Mouse (Mus musculus): ENCODE data around the gene Rnf222. TPM values are rescaled to one million over a fixed set of nuclear protein-coding genes. Genes with fewer than 3 reads are reported as not detected.

Rnf222 gene
- 0.05 TPM in 1 of 2 replicates, not detected in the other for polyA plus RNA-seq (2014; fragmentation: Nextera tagmentation; extraction: Ambion mirVana)

DNA sequence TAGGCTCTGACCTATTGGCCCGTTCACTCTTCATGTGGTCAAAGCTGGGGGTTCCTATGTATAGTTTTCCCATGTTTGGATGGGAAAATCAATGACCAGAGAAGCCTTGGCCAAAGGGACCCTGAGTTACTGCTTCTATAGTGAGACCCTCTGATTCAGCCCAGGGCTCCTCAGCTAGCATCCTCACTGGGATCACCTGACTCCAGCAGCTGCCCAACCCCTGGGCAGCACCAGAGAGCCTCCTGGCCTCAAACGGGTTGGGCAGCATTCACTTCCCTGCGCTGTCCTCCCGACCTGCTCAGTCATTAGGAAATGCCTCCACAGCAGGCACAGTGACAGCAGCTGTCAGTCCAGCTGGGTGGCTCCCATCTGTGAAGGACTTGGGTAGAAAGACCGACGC, at the start of gene Rnf222:
Gene Rnf222 (plus strand): TSS at position 301 of the 400 bp plus-strand sequence.
- H3K9ac ChIP-seq (ENCODE audit: low read length) = no peak within 1 kb of the TSS
- no peaks in the 10 kb centered on the region for H3K9me3 ChIP-seq (ENCODE audit: control insufficient read depth, low read length)
- no peaks in the 10 kb centered on the region for H3K27me3 ChIP-seq (ENCODE audit: control insufficient read depth, insufficient read depth, low read length)
- no peak within 1 kb of the TSS for H3K4me3 ChIP-seq (ENCODE audit: control insufficient read depth in 1 of 2, insufficient read depth in 1 of 2, low read depth in 1 of 2, low read length in 2 of 2)
- H3K27ac ChIP-seq (replicated peaks in 1 of 2; ENCODE audit: control insufficient read depth in 1 of 2, insufficient read depth in 1 of 2, low read depth in 2 of 2, low read length in 2 of 2) = no peak within 1 kb of the TSS
- H3K4me2 ChIP-seq (ENCODE audit: low read length) = no peak within 1 kb of the TSS
- 34% methylated on average over 6 of the region's 6 CpGs for WGBS
- ATAC-seq (ENCODE audit: insufficient number of reproducible peaks, insufficient read depth, low FRiP score, low read depth) = no peak
- peaks cover 2 to 11% of the 10 kb centered on the region in 2 experiments; a peak in 2 of 4 replicates for H3K4me1 ChIP-seq (ENCODE audit: control insufficient read depth in 2 of 2, insufficient read depth in 2 of 2, low read length in 2 of 2)
- H3K36me3 ChIP-seq (ENCODE audit: control insufficient read depth, insufficient read depth, low read length) = no peaks in the 10 kb centered on the region

DNA sequence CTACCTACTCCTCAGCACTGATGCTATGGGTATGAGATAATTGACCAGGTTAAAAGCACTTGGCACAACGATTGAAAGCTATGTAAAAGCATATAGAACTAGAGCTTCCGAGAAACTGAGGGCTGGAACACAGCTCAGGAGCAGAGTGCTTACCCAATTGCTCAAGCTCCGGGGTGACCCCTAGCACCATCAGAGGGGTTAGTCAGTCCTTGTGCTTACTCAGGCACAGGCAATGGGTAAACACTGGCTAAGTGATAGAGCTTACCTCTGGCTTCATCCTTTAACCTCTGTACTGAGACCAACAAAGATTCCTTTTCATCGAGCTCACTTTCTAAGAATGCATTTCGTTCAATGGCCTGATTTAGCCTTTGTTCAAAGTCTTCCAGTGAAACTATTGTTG, 48.7 kb upstream of the Rnf222 start:
- H3K9me3 ChIP-seq (ENCODE audit: control insufficient read depth, low read length) = no peaks in the 10 kb centered on the region
- peaks cover 83% of the 10 kb centered on the region for H3K36me3 ChIP-seq (ENCODE audit: control insufficient read depth, insufficient read depth, low read length)
- H3K9ac ChIP-seq (ENCODE audit: low read length) = no peak overlapping the region
- H3K4me1 ChIP-seq (ENCODE audit: control insufficient read depth in 2 of 2, insufficient read depth in 2 of 2, low read length in 2 of 2) = no peaks in the 10 kb centered on the region
- H3K27me3 ChIP-seq (ENCODE audit: control insufficient read depth, insufficient read depth, low read length) = no peaks in the 10 kb centered on the region
- H3K4me2 ChIP-seq (ENCODE audit: low read length) = no peak overlapping the region
- H3K27ac ChIP-seq (replicated peaks in 1 of 2; ENCODE audit: control insufficient read depth in 1 of 2, insufficient read depth in 1 of 2, low read depth in 2 of 2, low read length in 2 of 2) = no peak overlapping the region
- H3K4me3 ChIP-seq (ENCODE audit: control insufficient read depth in 1 of 2, insufficient read depth in 1 of 2, low read depth in 1 of 2, low read length in 2 of 2) = no peak overlapping the region
- ATAC-seq (ENCODE audit: insufficient number of reproducible peaks, insufficient read depth, low FRiP score, low read depth) = no peak
- 83% methylated on average over 5 of the region's 5 CpGs for WGBS

DNA sequence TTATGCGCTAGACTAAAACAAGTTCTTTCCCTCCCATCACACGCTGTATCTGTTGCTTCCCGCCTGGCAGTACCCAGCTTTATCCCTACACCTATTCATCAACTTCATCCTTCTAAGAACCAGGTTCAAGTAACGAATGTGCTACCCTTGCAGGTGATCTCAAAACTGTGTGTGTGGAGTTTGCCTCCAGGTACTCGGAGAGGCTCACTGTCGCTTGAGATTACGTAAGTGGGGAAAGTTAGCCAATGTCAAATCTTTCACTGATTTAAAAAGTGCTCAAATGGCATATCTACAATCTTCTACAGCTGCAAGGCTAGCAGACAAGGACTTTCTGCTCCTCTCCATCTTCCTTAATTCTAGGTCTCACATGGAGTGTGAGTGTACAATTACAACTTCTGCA, 37.5 kb upstream of the Rnf222 start:
- ATAC-seq (ENCODE audit: insufficient number of reproducible peaks, insufficient read depth, low FRiP score, low read depth) = no peak
- Histone ChIP-seq H3K9ac (ENCODE audit: low read length) (peak overlapping the region; percentile 97; the same call in 1 of the 2 replicates), H3K4me3 (ENCODE audit: control insufficient read depth in 1 of 2, insufficient read depth in 1 of 2, low read depth in 1 of 2, low read length in 2 of 2) (peak overlapping the region in 1 of 2 experiments; percentile 89; a peak in 1 of 4 replicates), H3K4me2 (ENCODE audit: low read length) (peak overlapping the region; percentile 72), H3K36me3 (ENCODE audit: control insufficient read depth, insufficient read depth, low read length) (no peaks in the 10 kb centered on the region), H3K27ac (replicated peaks in 1 of 2; ENCODE audit: control insufficient read depth in 1 of 2, insufficient read depth in 1 of 2, low read depth in 2 of 2, low read length in 2 of 2) (no peak overlapping the region), H3K4me1 (ENCODE audit: control insufficient read depth in 2 of 2, insufficient read depth in 2 of 2, low read length in 2 of 2) (peaks cover 10 to 30% of the 10 kb centered on the region in 2 experiments), H3K9me3 (ENCODE audit: control insufficient read depth, low read length) (no peaks in the 10 kb centered on the region), H3K27me3 (ENCODE audit: control insufficient read depth, insufficient read depth, low read length) (no peaks in the 10 kb centered on the region)
- 80% methylated on average over 7 of the region's 7 CpGs for WGBS

GRCm38 (mm10) chr11:68851644-68852485, 36.5 kb upstream of the Rnf222 start:
- peak overlapping the region; percentile 97 for H3K9ac ChIP-seq (ENCODE audit: low read length)
- H3K4me1 ChIP-seq (ENCODE audit: control insufficient read depth in 2 of 2, insufficient read depth in 2 of 2, low read length in 2 of 2) = peaks cover 10 to 28% of the 10 kb centered on the region in 2 experiments
- H3K27ac ChIP-seq (replicated peaks in 1 of 2; ENCODE audit: control insufficient read depth in 1 of 2, insufficient read depth in 1 of 2, low read depth in 2 of 2, low read length in 2 of 2) = peak overlapping the region; percentile 92 to 98
- 2% methylated on average over 13 of the region's 13 CpGs for WGBS
- H3K36me3 ChIP-seq (ENCODE audit: control insufficient read depth, insufficient read depth, low read length) = no peaks in the 10 kb centered on the region
- H3K9me3 ChIP-seq (ENCODE audit: control insufficient read depth, low read length) = no peaks in the 10 kb centered on the region
- no peaks in the 10 kb centered on the region for H3K27me3 ChIP-seq (ENCODE audit: control insufficient read depth, insufficient read depth, low read length)
- peak overlapping the region; percentile 76 to 89 for H3K4me3 ChIP-seq (ENCODE audit: control insufficient read depth in 1 of 2, insufficient read depth in 1 of 2, low read depth in 1 of 2, low read length in 2 of 2)
- peak overlapping the region; percentile 72 for H3K4me2 ChIP-seq (ENCODE audit: low read length)
- ATAC-seq (ENCODE audit: insufficient number of reproducible peaks, insufficient read depth, low FRiP score, low read depth) = no peak

GRCm38 (mm10) chr11:68852486-68852901, 35.9 kb upstream of the Rnf222 start:
- under 1% methylated on average over 35 of the region's 36 CpGs for WGBS
- H3K36me3 ChIP-seq (ENCODE audit: control insufficient read depth, insufficient read depth, low read length) = no peaks in the 10 kb centered on the region
- no peaks in the 10 kb centered on the region for H3K27me3 ChIP-seq (ENCODE audit: control insufficient read depth, insufficient read depth, low read length)
- H3K9me3 ChIP-seq (ENCODE audit: control insufficient read depth, low read length) = no peaks in the 10 kb centered on the region
- peaks cover 10 to 26% of the 10 kb centered on the region in 2 experiments for H3K4me1 ChIP-seq (ENCODE audit: control insufficient read depth in 2 of 2, insufficient read depth in 2 of 2, low read length in 2 of 2)
- ATAC-seq (ENCODE audit: insufficient number of reproducible peaks, insufficient read depth, low FRiP score, low read depth) = peak; percentile 58
- peak overlapping the region; percentile 72 for H3K4me2 ChIP-seq (ENCODE audit: low read length)
- peak overlapping the region; percentile 97 for H3K9ac ChIP-seq (ENCODE audit: low read length)
- peak overlapping the region; percentile 76 to 89 for H3K4me3 ChIP-seq (ENCODE audit: control insufficient read depth in 1 of 2, insufficient read depth in 1 of 2, low read depth in 1 of 2, low read length in 2 of 2)
- peak overlapping the region; percentile 92 to 98 for H3K27ac ChIP-seq (replicated peaks in 1 of 2; ENCODE audit: control insufficient read depth in 1 of 2, insufficient read depth in 1 of 2, low read depth in 2 of 2, low read length in 2 of 2)

- Histone ChIP-seq H3K9me3 (ENCODE audit: control insufficient read depth, low read length) (no peaks in the 10 kb centered on the region), H3K9ac (ENCODE audit: low read length) (peak overlapping the region; percentile 97), H3K27me3 (ENCODE audit: control insufficient read depth, insufficient read depth, low read length) (no peaks in the 10 kb centered on the region), H3K4me1 (ENCODE audit: control insufficient read depth in 2 of 2, insufficient read depth in 2 of 2, low read length in 2 of 2) (peaks cover 10 to 26% of the 10 kb centered on the region in 2 experiments), H3K4me3 (ENCODE audit: control insufficient read depth in 1 of 2, insufficient read depth in 1 of 2, low read depth in 1 of 2, low read length in 2 of 2) (peak overlapping the region; percentile 76 to 89), H3K4me2 (ENCODE audit: low read length) (peak overlapping the region; percentile 72), H3K36me3 (ENCODE audit: control insufficient read depth, insufficient read depth, low read length) (no peaks in the 10 kb centered on the region), H3K27ac (replicated peaks in 1 of 2; ENCODE audit: control insufficient read depth in 1 of 2, insufficient read depth in 1 of 2, low read depth in 2 of 2, low read length in 2 of 2) (peak overlapping the region; percentile 92 to 98)
- under 1% methylated on average over 42 of the region's 42 CpGs for WGBS
- ATAC-seq (ENCODE audit: insufficient number of reproducible peaks, insufficient read depth, low FRiP score, low read depth) = peak; percentile 99
Observed at GRCm38 (mm10) chr11:68852932-68853409, 35.4 kb upstream of the Rnf222 start.

DNA sequence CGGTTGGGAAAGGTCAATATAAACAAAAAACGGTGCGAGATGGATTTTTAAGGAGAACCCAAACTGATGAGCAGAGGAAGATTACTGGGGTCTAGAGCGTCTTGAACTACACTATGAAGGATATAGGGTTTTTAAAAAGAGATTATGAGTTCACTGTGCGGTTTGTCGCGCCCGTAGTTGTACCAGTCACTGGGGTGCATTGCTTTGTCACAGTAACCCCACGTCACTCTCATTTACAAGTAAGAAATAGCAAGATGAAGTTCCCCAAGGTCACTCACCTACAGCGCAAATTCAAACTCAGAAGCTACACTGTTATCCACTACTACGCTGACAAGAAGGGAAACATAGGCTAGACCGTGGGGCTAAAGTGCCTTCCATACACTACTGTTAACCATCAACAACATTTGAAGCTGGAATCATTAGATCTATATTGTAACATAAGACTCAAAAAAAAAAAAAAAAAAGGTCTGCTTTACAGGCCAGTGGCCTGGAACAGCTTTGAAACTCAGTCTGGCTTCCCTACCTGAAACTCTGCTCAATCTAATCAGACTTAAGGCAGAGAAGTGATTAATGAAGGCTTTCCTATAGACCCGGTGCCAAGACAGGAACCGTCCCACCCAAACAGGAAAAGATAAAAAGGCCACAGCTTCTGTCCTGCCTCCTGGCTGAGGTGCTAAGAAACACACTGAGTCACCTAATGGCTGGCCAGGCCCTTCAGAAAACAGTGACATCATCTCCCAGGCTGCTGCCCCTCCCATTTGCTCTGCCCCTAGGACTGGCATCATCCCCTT, 34.5 kb upstream of the Rnf222 start:
- Histone ChIP-seq H3K4me2 (ENCODE audit: low read length) (peak overlapping the region; percentile 72), H3K9me3 (ENCODE audit: control insufficient read depth, low read length) (no peaks in the 10 kb centered on the region), H3K27ac (replicated peaks in 1 of 2; ENCODE audit: control insufficient read depth in 1 of 2, insufficient read depth in 1 of 2, low read depth in 2 of 2, low read length in 2 of 2) (peak overlapping the region; percentile 88 to 89), H3K9ac (ENCODE audit: low read length) (peak overlapping the region; percentile 69), H3K36me3 (ENCODE audit: control insufficient read depth, insufficient read depth, low read length) (no peaks in the 10 kb centered on the region), H3K4me1 (ENCODE audit: control insufficient read depth in 2 of 2, insufficient read depth in 2 of 2, low read length in 2 of 2) (peaks cover 10 to 26% of the 10 kb centered on the region in 2 experiments), H3K4me3 (ENCODE audit: control insufficient read depth in 1 of 2, insufficient read depth in 1 of 2, low read depth in 1 of 2, low read length in 2 of 2) (peak overlapping the region; percentile 20 to 89; a peak in 3 of 4 replicates), H3K27me3 (ENCODE audit: control insufficient read depth, insufficient read depth, low read length) (no peaks in the 10 kb centered on the region)
- 32% methylated on average over 14 of the region's 14 CpGs for WGBS
- no peak; the same call in 1 of the 2 replicates for ATAC-seq (ENCODE audit: insufficient number of reproducible peaks, insufficient read depth, low FRiP score, low read depth)

Data from heart, embryonic 14.5 days (tissue).